Mouse (Mus musculus) embryonic facial prominence, embryonic 15.5 days (tissue): ENCODE results near the gene Snx10. TPM values are rescaled to one million over a fixed set of nuclear protein-coding genes. Genes with fewer than 3 reads are reported as not detected.

ENCODE experiments used
- ATAC-seq: fragments of 200-750 bp; cut with Nextera tagmentation; 2 replicates; pipeline ENCODE4 v1.8.0; 2017; ENCODE audit warnings: low read depth, moderate TSS enrichment; ENCODE audit not compliant: insufficient number of reproducible peaks, low FRiP score, low TSS enrichment
- H3K27ac ChIP-seq: fragments of 300-500 bp; sonication (generic); replicated peaks from 2 replicates; pipeline ENCODE4 v1.5.1; 2015; ENCODE audit warnings: mild to moderate bottlenecking, inconsistent platforms
- H3K27me3 ChIP-seq: fragments of 300-500 bp; sonication (generic); 2 replicates; pipeline ENCODE4 v1.6.1; 2015; ENCODE audit warnings: inconsistent platforms
- H3K36me3 ChIP-seq: fragments of 300-500 bp; sonication (generic); 2 replicates; pipeline ENCODE4 v1.6.1; 2015; ENCODE audit warnings: mild to moderate bottlenecking, inconsistent platforms
- H3K4me1 ChIP-seq: fragments of 300-500 bp; sonication (generic); 2 replicates; pipeline ENCODE4 v1.6.1; 2015; ENCODE audit warnings: inconsistent platforms
- H3K4me2 ChIP-seq: fragments of 300-500 bp; sonication (generic); replicated peaks from 2 replicates; pipeline ENCODE4 v1.6.1; 2015; ENCODE audit warnings: mild to moderate bottlenecking, inconsistent platforms
- H3K4me3 ChIP-seq: fragments of 300-500 bp; sonication (generic); replicated peaks from 2 replicates; pipeline ENCODE4 v1.5.1; 2015; ENCODE audit warnings: mild to moderate bottlenecking, inconsistent platforms
- H3K9ac ChIP-seq: fragments of 300-500 bp; sonication (generic); 2 replicates; pipeline ENCODE4 v1.6.1; 2015; ENCODE audit warnings: inconsistent platforms
- H3K9me3 ChIP-seq: fragments of 300-500 bp; sonication (generic); replicated peaks from 2 replicates; pipeline ENCODE4 v1.6.1; 2016; ENCODE audit warnings: inconsistent platforms
- WGBS: fragments of 180-500 bp; shearing (Covaris S2); methylation state at CpG from one replicate; pipeline ENCODE4 v1.1.7; 2015; 5-methylcytosine and 5-hydroxymethylcytosine counted together
- polyA plus RNA-seq: library from polyadenylated mRNA; unstranded; fragments of >200 nt; fragmentation: Nextera tagmentation; extraction: Ambion mirVana; gene quantifications from 2 replicates; pipeline ENCODE4 v1.2.1, GENCODE M21; 2015

The Snx10 gene
- polyA plus RNA-seq, 1 experiment from 2014 or later = 13.4 TPM

DNA sequence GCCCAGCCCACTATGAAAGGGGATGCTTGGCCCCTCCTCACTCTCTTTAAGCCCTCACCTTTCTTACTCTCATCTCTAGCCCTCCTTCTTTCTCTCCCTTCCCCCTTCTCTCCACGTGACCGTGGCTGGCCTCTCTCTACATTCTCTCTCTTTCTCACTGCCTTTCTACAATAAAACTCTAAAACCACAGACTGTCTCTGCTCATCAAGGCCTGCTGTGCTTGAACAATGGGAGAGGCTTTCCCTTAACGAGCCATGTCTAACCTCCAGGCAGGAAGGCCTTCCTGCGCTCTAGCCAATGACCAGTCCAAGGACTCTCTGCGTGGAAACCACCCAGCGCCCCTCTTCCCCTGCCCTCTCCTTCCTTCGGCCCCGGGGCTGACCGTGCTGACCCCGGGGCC, 11.9 kb downstream of the Snx10 start:
- no peak for ATAC-seq
- Histone ChIP-seq H3K4me1 (no peaks in the 10 kb centered on the region), H3K4me3 (no peak overlapping the region), H3K9ac (no peak overlapping the region), H3K36me3 (no peaks in the 10 kb centered on the region), H3K27ac (no peak overlapping the region), H3K4me2 (no peak overlapping the region), H3K9me3 (no peaks in the 10 kb centered on the region), H3K27me3 (no peaks in the 10 kb centered on the region)
- WGBS = 76% methylated on average over 10 of the region's 10 CpGs

DNA sequence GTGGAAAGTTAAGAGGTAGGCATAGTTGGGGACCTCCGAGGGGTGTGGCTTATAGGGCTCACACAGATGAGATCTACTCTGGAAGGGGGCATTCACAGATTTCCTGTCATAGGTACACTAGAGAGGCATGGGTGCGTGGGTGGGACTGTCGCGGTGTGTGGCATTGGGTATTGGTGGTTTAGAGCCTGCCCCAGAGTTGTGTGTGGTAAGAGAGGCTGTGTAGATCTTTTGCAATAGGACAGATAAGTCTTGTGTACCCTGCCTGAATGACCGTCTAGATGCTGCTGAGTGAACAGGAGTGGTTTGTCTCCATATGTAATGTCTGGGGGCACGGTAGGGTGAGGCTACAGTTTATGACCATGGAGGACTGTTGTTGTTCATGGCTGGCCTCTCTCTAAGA, 16.8 kb downstream of the Snx10 start:
- no peak overlapping the region for H3K9ac ChIP-seq
- ATAC-seq = no peak
- WGBS = 92% methylated on average over 6 of the region's 6 CpGs
- 0 out of 2 replicates have a peak, but pooled peaks cover 4% of the 10 kb centered on the region for H3K4me1 ChIP-seq
- no peaks in the 10 kb centered on the region for H3K36me3 ChIP-seq
- H3K4me2 ChIP-seq = no peak overlapping the region
- no peak overlapping the region for H3K4me3 ChIP-seq
- no peaks in the 10 kb centered on the region for H3K27me3 ChIP-seq
- no peaks in the 10 kb centered on the region for H3K9me3 ChIP-seq
- H3K27ac ChIP-seq = no peak overlapping the region

GRCm38 (mm10) chr6:51541422-51541821, 17.7 kb downstream of the Snx10 start:
- H3K27ac ChIP-seq = no peak overlapping the region
- H3K4me2 ChIP-seq = no peak overlapping the region
- 72% methylated on average over 7 of the region's 7 CpGs for WGBS
- no peak overlapping the region for H3K9ac ChIP-seq
- no peak overlapping the region for H3K4me3 ChIP-seq
- no peak for ATAC-seq
- no peaks in the 10 kb centered on the region for H3K36me3 ChIP-seq
- H3K27me3 ChIP-seq = no peaks in the 10 kb centered on the region
- H3K9me3 ChIP-seq = no peaks in the 10 kb centered on the region
- H3K4me1 ChIP-seq = 0 out of 2 replicates have a peak, but pooled peaks cover 4% of the 10 kb centered on the region

GRCm38 (mm10) chr6:51542147-51542546, 18.4 kb downstream of the Snx10 start:
- Histone ChIP-seq H3K9me3 (no peaks in the 10 kb centered on the region), H3K36me3 (no peaks in the 10 kb centered on the region), H3K9ac (no peak overlapping the region), H3K4me3 (no peak overlapping the region), H3K27ac (no peak overlapping the region), H3K27me3 (no peaks in the 10 kb centered on the region), H3K4me1 (0 out of 2 replicates have a peak, but pooled peaks cover 4% of the 10 kb centered on the region), H3K4me2 (no peak overlapping the region)
- WGBS = 87% methylated on average over 4 of the region's 4 CpGs
- ATAC-seq = no peak

- 68% methylated on average over 6 of the region's 6 CpGs for WGBS
- ATAC-seq = no peak
- Histone ChIP-seq H3K36me3 (no peaks in the 10 kb centered on the region), H3K27me3 (no peaks in the 10 kb centered on the region), H3K4me1 (0 out of 2 replicates have a peak, but pooled peaks cover 4% of the 10 kb centered on the region), H3K4me2 (no peak overlapping the region), H3K9me3 (no peaks in the 10 kb centered on the region), H3K9ac (no peak overlapping the region), H3K4me3 (no peak overlapping the region), H3K27ac (no peak overlapping the region)
Observed at GRCm38 (mm10) chr6:51543639-51544117, 20.0 kb downstream of the Snx10 start.

GRCm38 (mm10) chr6:51544118-51544681, 20.5 kb downstream of the Snx10 start:
- no peak overlapping the region for H3K27ac ChIP-seq
- H3K36me3 ChIP-seq = no peaks in the 10 kb centered on the region
- H3K4me2 ChIP-seq = no peak overlapping the region; the same call in 1 of the 2 replicates
- no peaks in the 10 kb centered on the region for H3K27me3 ChIP-seq
- no peak for ATAC-seq
- H3K9ac ChIP-seq = no peak overlapping the region
- WGBS = 34% methylated on average over 7 of the region's 7 CpGs
- H3K4me3 ChIP-seq = no peak overlapping the region
- 0 out of 2 replicates have a peak, but pooled peaks cover 4% of the 10 kb centered on the region for H3K4me1 ChIP-seq
- H3K9me3 ChIP-seq = no peaks in the 10 kb centered on the region

DNA sequence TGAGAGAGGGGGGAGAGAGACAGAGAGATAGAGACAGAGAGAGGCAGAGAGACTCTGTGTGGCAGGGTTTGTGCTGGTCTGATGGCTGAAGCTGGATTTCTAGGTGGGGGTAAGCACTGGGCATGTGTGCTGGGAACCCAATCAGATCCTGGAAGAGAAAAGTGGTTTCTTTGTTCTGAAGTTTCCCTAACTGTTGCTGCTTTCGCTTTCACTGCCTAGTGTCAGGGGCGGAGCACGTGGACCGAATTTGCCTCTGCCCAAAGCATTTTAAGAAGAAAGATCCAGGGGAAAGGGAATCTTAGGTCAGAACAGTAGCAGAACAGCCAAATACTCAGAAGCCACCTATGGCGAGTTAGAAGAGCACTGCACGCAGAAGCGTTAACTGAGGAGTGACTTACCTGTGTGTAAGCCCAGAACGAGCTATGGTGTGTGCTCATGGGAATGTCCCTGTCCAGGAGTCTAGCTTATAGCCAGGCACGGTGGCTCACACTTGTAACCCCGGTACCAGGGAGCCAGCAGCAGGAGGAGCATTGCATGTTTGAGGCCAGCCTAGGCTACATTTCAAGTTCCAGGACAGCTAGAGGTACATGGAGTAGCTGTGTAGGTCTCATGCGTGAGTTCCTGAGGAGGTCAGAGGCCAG, 21.6 kb downstream of the Snx10 start:
- Histone ChIP-seq H3K27me3 (no peaks in the 10 kb centered on the region), H3K9ac (no peak overlapping the region), H3K9me3 (no peaks in the 10 kb centered on the region), H3K4me2 (no peak overlapping the region), H3K4me1 (0 out of 2 replicates have a peak, but pooled peaks cover 4% of the 10 kb centered on the region), H3K27ac (no peak overlapping the region), H3K4me3 (no peak overlapping the region), H3K36me3 (no peaks in the 10 kb centered on the region)
- WGBS = 59% methylated on average over 11 of the region's 11 CpGs
- ATAC-seq = no peak

- Histone ChIP-seq H3K27me3 (no peaks in the 10 kb centered on the region), H3K27ac (no peak overlapping the region), H3K9me3 (no peaks in the 10 kb centered on the region), H3K9ac (no peak overlapping the region), H3K4me1 (0 out of 2 replicates have a peak, but pooled peaks cover 4% of the 10 kb centered on the region), H3K36me3 (no peaks in the 10 kb centered on the region), H3K4me3 (no peak overlapping the region), H3K4me2 (no peak overlapping the region)
- ATAC-seq = no peak
- WGBS = 83% methylated on average over 2 of the region's 2 CpGs
Observed at GRCm38 (mm10) chr6:51546085-51546484, 22.4 kb downstream of the Snx10 start.

DNA sequence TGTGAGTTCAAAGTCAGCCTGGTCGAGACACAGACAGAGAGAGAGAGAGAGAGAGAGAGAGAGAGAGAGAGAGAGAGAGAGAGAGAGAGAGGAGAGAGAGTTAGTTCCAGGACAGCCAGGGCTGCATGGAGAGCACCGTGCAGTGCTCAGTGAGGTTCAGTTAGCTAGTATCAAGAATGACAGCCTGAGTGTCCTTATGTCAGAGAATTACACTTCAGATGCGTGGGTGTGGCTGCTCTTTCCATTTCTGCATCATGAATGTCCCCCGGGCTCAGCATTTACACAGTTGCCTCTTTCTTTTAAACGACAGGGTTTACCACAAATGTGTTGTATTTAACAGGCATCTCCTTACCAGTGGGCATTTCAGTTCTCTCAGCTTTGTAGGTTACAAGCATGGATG, 25.1 kb downstream of the Snx10 start:
- H3K9ac ChIP-seq = no peak overlapping the region
- H3K27ac ChIP-seq = no peak overlapping the region
- no peak overlapping the region for H3K4me2 ChIP-seq
- no peaks in the 10 kb centered on the region for H3K36me3 ChIP-seq
- no peaks in the 10 kb centered on the region for H3K27me3 ChIP-seq
- no peaks in the 10 kb centered on the region for H3K9me3 ChIP-seq
- no peak overlapping the region for H3K4me3 ChIP-seq
- 0 out of 2 replicates have a peak, but pooled peaks cover 1% of the 10 kb centered on the region for H3K4me1 ChIP-seq
- WGBS = 51% methylated on average over 5 of the region's 5 CpGs
- ATAC-seq = no peak

GRCm38 (mm10) chr6:51551267-51551802, 27.6 kb downstream of the Snx10 start:
- H3K9me3 ChIP-seq = no peaks in the 10 kb centered on the region
- H3K4me3 ChIP-seq = no peak overlapping the region
- no peaks in the 10 kb centered on the region for H3K4me1 ChIP-seq
- no peak for ATAC-seq
- no peaks in the 10 kb centered on the region for H3K36me3 ChIP-seq
- no peak overlapping the region for H3K27ac ChIP-seq
- 88% methylated on average over 10 of the region's 10 CpGs for WGBS
- no peak overlapping the region for H3K4me2 ChIP-seq
- H3K9ac ChIP-seq = no peak overlapping the region
- H3K27me3 ChIP-seq = no peaks in the 10 kb centered on the region

DNA sequence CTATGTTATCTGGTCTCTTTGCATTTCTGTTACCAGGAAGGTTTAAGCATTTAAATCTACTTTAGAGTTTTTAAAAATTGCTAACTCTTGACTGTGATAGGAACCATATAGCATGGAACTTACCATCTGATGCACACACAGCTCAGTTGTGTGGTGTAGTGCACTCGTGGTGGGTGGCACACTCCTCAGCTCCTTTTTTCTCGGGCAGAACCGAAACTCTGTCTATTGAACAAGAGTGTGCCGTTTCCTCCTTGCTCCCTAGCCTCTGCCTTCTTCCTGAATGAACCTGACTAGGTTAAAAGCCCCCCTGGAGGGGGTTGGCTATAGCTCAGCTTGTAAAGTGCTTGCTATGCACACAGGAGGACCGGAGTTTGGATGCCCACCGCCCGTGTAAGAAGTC, 32.9 kb downstream of the Snx10 start:
- WGBS = 90% methylated on average over 7 of the region's 7 CpGs
- H3K9me3 ChIP-seq = no peaks in the 10 kb centered on the region
- H3K4me2 ChIP-seq = no peak overlapping the region
- no peaks in the 10 kb centered on the region for H3K27me3 ChIP-seq
- no peak overlapping the region for H3K4me3 ChIP-seq
- ATAC-seq = no peak
- H3K27ac ChIP-seq = no peak overlapping the region
- no peak overlapping the region for H3K9ac ChIP-seq
- no peaks in the 10 kb centered on the region for H3K36me3 ChIP-seq
- no peaks in the 10 kb centered on the region for H3K4me1 ChIP-seq
